Mouse (Mus musculus): ENCODE measurements around the gene Gas7.
A peak's percentile ranks its signal among the peaks of the same experiment; 100 is the strongest.

The Gas7 gene

DNA sequence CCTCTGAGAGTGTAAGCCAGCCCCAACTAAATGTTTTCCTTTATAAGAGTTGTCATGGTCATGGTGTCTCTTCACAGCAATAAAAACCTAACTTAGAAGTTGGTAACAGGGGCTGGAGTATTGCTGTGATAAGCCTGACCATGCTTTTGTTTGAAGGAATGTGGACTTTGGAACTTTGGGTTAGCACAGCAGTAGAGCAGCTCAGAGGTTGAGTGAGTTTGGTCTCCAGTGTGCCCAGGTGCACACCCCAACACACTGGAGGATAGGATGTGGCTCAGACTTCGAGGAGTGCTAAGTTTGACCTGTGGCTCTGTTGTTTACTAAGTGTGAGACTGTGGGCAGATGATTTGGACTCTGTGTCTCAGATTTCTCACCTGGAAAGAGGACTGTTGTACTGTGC is 41.6 kb downstream of the Gas7 start:
- no peak for DNase-seq

DNA sequence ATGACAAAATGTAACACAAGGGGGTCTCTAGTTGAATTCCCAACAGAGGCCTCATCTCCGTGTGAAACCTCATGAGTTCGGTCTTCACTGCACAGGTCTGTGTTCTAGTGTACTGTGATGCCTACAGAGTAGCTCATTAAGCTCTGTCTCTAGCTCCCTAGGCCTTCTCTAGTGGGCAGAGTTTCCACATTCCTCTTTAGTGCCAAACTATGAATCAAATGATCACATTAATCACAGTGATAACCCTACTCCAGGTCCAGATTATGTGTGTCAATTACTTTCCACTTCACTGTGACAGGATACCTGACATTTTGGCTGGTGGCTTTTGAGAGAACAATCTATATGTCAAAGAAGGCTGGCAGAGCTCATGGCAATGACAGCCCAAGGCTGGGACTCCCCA is 44.9 kb downstream of the Gas7 start:
- DNase-seq = no peak

DNA sequence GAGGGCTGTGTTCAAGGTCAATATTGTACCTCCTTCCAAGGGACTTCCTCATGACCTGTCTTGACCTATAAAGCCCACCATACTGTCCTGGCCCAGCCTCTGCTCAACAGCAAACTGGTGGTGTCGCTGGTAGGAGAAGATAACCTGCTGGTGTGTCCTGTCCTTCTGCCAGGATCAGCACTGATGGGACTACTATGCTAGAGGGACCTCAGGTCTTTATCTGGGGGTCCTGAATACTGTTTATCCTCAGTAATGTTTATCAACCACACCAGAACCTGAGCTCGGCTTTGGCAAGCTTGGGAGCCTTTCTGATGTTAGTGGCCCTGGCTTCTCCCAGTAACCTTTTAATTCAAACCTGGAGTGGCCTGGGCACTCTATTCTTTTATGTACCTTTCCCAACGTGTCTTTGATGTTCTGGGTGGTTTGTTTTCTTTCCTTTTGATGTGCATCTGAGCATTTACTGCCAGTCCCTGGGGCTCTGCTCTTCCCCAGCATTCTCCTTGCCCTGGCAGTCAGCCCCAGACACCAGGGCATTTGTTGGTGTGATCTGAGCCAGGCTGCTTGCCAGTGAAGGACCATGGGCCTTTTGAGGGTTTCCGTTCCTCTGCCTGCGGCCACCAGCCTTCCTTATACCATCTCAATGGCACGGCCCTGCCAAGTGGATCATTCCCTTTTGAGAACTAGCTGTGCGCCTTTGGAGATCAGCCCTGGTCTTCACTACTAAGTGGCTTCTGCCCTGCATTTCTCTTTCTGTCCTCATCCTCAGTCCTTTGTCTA is 46.4 kb downstream of the Gas7 start:
- peak; percentile 19 for DNase-seq

DNA sequence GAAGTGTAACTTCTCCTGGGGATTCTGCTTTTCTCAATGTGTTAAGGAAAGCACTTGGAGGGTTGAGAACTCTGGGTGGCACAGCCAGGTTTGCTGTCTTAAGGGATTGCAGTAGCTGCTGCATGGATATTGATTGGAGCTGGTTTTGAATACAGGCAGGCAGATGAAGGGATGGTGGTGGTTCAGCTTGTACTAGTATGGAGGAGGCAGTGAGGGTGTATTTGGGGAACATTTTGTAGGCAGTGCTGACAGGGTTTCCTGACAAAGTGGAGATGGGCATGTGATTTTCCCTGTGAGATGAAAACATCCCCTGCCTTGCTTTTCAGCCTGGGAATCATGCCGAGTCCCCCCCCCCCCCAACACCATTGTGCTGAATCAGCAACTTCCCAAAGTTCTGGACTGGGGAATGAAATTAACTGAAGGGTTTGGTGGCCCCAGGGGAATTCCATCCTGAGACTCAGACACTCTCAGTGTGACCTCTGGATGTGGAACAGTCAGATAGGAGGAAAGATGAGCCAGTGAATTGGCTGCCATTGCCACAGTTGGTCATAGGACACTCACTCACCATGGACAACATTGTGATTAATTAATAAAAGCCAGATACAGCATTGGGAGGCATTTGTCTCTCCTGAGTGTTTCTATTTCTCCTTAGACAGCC is 54.1 kb downstream of the Gas7 start:
- DNase-seq = no peak

DNA sequence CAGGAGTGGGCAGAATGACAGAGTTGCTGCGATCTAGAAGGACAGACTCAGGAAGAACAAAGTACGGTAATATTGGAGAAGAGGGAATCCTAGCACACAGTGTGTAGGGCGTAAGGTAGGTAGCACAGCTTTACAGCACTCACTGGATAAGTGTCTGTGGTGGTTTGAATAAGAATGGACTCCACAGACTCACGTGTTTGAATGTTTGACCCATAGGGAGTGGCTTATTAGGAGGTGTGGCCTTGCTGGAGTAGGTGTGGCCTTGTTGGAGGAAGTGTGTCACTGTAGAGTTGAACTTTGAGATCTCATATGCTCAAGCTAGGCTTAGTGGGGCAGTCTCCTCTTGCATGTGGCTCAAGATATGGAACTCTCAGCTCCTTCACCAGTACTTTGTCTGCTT is 55.6 kb downstream of the Gas7 start:
- DNase-seq = no peak

DNA sequence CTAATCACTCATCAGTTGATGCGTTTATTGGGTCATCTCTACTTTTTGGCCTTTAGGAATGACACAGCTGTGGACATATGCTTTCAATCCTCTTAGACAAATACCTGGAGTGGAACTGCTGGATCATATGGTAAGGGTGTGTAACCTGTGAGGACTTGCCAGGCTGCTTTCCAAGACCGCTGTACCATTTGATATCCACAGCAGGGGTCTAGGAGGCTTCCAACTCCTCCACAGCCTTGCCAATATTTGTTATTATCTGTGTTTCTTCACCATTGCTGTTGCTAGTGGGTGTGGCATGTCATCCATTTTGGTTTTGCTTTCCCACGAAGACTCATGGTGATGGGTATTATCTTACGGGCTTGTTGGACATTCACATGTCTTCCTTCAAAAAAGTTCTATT is 57.8 kb downstream of the Gas7 start:
- no peak for DNase-seq

DNA sequence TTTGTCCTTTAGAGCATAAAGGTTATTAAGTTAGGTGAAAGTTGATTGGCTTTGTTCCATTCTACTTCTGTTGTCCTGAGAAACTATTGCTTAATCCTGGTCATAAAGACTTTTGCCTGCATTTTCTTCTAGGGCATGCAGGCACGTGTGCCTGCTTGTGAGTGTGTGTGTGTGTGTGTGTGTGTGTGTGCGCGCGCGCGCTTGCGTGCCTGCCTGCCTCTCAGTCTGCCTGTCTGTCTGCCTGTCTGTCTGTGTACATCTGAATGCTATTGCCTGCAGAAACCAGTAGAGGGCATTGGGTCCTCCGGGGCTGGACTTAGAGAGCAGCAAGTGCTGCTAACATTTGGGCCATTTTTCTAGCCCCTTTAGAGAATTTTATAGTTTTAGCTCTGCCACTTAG is 59.2 kb downstream of the Gas7 start:
- DNase-seq = no peak

DNA sequence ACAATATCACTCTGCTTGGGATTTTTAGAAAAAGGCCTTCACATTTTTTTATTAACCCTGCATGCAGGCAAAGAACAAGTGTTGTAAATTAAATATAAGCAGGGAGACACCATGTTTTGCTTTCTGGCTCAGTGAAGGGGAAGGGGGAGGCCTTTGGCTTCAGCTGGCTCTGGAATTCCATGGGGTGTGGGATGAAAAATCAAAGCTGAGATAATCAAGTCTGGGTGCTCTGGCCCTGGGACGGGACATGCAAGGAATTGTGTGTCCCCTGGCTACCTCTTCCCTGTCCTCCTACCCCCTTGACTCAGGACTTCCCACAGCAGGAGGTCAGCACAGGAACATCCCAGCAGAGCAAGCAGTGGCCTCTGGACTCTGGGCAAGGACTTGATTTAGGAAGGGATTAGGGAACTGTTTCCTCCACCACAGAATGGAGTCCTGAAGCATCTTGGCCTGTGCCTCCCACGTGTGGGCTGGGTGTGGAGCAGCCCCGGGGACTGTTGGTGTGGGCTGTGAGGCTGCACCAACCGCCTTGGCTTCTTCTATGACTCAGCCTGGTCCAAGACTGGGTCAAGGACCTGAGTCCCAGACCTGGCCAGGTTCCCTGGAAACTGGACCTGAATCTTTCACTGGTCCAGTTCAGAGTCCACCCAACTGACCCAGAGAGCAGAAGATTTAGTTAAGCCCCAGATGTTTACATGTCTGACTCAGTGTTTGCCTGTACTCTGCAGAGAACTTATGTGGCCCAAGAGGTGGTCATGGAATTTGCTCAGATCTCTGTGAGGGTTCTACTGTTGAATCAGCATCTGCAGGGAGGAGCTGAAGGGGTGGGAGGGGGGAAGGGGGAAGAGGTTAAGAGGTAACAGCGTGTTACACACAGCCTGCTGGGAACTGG is 60.0 kb downstream of the Gas7 start:
- no peak for DNase-seq

DNA sequence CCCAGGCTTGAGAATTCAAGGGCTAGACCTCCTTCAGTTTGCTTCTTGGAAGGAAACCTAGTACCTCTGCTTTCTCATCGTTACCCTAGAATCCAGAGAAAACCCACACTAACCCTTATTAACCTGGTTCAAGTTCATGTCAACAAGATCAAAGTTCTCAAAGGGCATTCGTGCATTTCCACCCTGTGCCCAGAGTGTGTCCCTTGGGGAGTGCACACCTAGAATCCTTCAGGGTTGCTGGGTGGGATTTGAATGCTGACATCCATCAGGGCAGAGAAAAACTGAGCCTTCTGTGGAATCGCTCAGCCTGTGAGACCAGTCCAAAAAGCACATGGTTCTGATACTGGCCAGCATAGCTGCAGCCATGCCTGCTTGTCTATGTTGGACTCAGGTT is 60.7 kb downstream of the Gas7 start:
- no peak for DNase-seq

DNA sequence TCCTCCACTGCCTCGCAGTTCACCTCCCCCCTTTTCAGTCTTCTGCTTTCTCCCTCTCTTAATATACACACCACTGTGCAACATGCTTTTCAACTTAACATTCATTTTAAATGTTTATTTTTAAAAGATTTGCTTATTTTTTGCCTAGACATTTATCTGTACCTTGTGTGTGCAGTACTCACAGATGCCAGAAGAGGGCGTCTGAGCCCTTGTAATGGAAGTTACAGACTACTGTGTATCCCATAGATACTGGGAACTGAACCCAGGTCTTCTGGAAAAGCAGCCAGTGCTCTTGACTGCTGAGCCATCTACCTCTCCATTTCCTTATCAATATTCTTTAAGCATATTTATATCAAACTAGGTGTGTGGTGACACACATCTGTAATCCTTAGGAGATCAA is 62.5 kb downstream of the Gas7 start:
- no peak for DNase-seq

DNA sequence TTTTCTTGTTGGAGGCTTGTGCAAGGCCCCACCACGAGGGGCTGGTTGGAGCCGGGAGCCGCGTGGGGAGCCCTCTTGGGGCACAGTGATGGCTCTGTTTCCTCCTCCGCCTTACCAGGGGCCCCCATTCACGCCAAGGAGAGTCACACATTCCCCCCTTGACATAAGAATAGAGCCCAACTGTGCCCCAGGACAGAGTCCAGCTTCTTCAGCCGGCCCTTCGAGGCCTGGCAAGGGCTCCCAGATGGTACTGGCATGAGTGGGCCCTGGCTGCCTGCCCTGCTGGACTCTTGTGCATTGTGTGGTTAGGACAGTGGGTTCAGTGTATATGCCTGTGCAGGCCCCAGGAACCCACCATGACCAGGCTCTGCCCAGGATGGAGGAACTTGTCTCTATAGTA is 63.7 kb downstream of the Gas7 start:
- peak; percentile 47 for DNase-seq

DNA sequence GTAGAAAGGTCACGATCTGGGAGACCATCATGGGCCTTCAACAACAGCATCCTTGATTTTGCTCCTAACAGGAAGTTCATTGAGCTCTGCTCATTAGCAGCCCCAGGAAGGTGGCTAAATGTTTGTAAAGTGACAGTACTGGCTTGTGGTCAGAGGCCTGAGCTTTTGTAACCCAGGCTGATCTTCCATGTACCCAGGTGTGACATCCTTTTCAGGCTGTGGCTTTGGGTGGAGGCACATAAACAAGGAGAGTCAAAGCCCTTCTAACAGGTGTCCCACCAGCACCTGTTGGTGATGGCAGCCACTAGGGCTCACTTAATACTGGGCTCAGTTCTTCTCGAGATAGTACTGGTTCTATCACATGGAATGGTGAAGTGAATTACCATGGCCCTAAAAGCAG is 67.4 kb downstream of the Gas7 start:
- DNase-seq = no peak

DNA sequence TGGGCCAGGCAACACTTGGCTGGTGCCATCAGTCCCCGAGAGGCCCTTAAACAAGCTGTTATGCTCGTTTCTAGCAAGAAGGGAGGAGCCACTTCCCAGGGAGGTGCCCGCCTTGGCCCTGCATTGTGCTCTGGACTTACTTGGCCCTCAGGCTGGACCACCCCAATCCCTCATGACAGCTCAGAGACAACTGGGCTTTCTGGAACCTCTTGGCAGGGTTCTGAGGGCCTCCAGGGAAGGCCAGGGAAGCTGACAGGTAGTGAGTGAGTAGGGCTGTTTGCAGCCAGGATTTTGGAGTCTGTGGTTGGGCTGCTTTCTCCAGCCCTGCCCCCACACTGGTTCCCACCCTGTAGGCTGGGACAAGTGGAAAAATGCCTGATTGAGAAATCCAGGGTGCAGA is 68.6 kb downstream of the Gas7 start:
- DNase-seq = no peak

DNA sequence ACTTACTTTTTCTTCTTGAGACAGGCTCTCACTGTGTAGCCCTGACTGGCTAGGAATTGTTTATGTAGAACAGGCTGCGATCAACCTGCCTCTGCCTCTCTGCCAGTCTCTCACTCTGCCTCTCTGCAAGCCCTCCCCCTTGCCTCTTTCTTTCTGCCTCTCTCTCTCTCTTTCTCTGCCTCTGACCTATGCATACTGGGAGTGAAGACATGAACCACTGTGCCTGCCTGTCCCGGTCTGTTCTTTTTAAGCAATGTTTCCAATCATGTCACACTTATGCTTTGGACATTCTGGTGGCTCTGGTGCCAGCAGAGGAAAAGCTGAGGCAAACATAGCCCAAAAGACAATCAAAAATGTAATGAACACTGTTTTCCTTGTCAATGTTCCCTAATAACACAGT is 69.5 kb downstream of the Gas7 start:
- no peak for DNase-seq

DNA sequence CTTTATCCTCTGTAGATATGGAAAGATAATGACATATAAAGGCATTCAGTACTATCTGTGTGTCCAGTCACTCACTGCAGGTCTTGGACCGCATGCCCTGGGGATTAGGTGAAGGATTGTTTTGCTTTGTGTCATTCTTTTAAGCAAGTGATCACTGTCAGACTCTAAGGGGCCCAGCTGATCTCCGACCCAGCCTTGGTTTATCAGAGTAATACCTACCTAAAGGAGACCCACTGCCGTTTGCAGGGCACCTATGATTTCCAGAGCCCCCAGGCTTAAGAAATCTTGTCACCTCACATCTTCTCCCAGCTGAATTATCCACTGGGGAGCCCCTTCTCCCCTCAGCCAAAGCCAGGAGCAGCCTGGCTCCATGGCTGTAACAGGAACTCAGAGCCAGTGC is 70.6 kb downstream of the Gas7 start:
- DNase-seq = no peak

DNA sequence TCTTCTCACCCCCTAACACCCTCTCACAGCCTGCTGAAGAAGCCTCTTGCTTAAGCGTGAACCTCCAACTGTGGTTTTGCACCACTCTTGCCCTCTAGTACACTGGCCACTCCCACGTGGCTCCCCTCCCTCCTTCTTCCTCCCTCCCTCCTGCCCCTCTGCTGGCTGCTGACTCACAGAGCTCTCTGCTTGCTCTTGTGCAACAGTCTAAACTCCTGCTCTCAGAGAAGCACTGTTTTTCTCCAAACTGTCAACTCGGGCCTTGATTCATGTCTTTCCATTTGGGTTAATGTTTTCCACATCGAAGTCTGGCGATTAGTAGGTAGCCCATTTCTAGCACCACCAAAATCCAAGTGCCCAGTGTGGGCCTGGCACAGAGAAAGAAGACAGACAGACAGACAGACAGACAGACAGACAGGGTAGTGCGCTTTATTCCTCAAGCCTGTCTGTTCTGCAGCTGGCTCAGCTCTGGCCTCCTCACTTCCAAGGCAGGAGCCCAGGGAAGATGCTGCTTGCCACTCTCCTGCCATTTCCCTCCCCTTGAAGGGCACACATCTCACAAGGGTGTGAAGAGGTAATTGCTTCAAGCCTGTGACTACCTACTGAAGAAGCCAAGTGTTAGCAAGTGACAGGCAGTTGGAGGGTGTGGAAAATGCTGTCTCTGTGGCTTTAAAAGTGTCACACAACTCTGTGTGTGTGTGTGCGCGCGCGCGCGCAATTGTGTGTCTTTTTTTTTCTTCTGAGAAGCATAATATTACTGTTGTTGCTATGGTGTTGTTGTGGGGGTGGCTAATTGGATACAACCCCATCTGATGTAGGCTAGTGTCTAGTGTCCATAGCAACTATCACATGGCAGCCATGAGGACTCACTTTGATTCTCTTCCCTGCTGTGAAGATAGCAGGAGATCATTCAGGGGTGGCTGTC is 71.6 kb downstream of the Gas7 start:
- DNase-seq = peak; percentile 30

DNA sequence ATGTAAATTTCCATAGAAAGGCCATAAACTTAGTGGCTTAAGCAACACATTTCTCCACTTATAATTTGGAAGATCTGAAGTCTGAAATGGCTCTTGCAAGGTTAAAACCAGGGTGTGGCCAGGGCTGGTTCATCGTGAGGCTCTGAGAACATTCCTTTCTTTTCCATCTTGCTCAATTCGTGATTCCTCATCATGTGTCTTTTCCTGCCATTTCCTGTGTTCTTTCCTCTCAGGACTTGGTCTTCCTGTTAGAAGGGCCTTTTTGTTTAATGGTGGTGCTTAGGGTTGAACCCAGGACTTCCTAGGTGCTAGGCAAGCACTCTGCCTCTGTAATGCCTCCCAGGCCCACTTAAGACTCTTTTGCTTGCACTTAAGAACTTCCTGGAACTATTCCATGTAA is 76.0 kb downstream of the Gas7 start:
- DNase-seq = no peak

DNA sequence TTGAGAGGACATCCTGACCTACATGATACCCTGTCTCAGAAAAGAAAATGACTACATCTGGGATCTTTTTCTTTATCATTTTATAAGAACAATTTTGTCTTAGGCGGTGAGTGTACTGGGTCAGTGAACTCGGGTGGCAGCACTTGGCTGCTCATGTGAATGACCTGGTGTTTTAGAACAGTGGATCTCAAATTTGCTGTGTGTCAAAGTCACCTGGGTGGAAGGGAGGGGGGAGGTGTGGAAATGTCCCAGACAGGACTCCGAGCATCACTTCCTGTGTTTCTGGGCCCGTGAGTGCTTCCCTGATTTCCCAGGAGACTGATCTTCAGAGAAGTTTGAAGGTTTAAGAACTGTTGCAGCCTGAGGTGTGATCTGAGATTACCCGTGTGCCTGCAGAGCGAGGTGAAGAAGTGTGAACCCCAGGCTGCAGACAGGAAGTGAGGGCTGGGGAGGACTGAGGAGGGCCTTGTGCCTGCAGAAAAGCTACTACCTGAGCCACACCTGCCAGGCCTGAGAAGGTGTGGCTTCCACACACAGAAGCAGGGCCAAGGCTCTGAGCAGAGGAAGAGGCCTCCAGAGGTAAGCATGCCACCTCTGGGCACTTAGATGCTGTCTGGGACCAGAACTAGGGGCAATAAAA is 76.8 kb downstream of the Gas7 start:
- no peak for DNase-seq

DNA sequence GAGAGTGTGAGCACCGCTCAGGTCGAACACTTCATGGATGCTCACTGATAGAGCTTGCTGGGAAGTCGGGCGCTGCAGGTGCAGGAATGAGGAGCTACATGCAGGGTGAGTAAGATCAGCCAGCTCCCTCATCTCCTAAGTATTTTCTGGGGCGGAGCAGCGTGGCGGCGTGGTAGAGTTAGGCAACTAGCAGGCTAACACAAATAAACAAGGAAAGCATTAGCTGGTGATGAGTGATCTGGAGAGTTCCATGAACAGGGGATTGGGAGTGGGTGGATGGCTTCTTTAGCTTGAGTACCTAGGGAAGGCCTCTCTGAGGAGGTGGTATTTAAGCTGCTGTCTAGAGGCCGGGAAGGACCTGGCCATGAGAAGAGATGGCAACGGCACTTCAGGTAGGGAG is 77.5 kb downstream of the Gas7 start:
- DNase-seq = no peak

DNA sequence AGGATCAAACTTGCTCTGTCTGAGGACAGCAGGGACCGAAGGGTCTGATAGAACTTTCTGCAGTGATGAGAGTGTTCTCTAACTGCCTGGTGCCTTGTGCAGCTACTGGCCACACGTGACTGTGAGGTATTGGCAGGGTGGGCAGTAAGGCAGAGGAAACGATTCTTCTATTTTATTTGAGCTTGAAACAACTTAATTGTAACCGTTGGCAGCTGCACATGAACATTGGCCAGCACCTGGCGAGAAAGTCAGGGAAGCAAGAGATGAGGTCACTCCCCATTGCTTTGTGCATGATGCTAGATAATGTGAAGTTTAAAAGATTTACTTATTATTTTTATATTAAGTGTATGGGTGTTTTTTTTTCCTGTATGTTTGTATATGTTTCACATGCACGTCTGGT is 77.9 kb downstream of the Gas7 start:
- no peak for DNase-seq

DNA sequence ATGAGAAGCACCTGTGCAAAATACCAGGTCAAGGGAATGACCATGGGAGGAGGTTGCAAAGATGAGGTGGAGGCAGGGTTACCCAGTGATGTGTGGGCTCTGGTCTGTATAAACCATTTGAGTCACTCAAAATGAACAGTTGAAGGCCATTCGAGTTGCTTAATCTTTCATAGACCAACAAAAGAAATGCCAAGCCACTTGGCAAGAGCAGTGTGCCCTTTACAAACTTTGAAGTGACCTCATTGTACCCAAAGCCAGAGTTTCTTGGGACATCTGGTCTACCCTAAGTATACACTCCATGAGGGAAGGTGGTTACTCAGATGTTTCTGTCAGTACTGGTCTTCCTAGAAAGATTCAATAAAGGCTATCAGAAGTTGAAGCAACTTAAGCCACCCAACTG is 80.5 kb downstream of the Gas7 start:
- no peak for DNase-seq

DNA sequence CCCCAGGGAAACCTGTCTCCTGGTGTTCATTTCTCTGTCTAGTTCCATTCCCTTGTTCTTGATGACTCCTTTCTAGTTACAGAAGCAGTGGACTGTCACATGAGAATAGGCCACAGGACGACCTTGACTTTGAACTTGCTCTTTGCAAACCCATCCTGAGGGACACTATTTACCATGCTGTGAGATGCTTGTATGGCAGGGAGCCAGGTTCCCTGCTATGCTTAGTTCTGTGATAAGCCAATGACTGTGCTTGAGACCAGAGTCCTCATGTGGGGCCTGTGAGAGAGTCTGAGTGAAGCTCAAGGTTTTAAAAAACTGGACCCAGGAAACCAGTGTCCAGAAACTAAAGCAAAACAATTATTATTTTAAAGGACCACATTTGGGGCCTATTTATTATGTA is 81.2 kb downstream of the Gas7 start:
- no peak for DNase-seq

All from right cerebral cortex, postnatal 14 days (tissue).